Mouse (Mus musculus): Measurements from ENCODE around the gene Hnrnpul2. TPM values are rescaled to one million over a fixed set of nuclear protein-coding genes. Genes with fewer than 3 reads are reported as not detected.

The Hnrnpul2 gene
- total and polyA plus RNA-seq, 3 experiments: 17.8 to 81.6 (median 44.3) TPM

DNA sequence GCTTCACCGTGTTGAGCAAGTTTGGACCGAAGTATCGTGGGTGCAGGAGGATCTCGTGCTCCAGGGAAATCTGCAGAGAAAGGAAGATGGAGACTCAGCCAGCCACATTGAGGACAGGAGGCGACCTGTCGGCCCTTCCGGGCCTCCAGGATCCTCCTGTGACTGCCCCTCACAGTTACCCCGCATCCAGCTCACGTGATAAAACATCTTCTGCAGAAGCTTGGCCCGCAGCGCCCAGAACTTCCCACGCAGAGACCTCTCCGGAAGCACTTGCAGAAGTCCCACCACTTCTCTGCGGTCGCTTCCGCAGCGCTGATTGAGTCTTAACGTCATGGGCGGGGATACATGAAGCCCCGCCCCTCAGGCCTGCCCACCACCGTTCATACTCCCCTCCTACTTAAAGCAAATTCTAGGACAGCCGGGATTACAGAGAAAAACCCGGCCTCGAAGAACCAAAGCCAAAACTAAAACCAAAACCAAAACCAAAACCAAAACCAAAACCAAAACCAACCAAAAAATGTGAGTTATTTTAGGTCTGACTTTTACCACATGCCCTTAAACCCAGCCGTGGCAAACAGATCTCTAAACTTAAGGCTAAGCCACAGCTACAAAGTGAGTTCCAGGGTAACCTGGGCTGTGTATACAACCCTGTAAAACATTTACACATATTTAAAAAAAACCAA lies 21.4 kb upstream of the Hnrnpul2 start, which contains the start of gene Polr2g (continued):
- peak; percentile 75; the same call in 1 of the 2 replicates for TF ChIP-seq POLR2AphosphoS2 (IDR thresholded peaks at IDR 0.05; ENCODE audit: low read depth, low read length)
- peak; percentile 90 for TF ChIP-seq NELFE (IDR thresholded peaks at IDR 0.05; ENCODE audit: low read depth, low read length)
- TF ChIP-seq TCF12 (IDR thresholded peaks at IDR 0.05; ENCODE audit: low read depth, low read length): peak; percentile 96
- TF ChIP-seq RAD21 (IDR thresholded peaks at IDR 0.05; ENCODE audit: low read depth, low read length): no peak
- peak; percentile 97 for TF ChIP-seq TBP (conservative IDR thresholded peaks at IDR 0.05; ENCODE audit: low read depth, low read length)
- TF ChIP-seq CTCF (conservative IDR thresholded peaks at IDR 0.05 in 1 of 2, IDR thresholded peaks at IDR 0.05 in 1 of 2; ENCODE audit: low read depth in 2 of 2, low read length in 2 of 2): no peak
- 0 out of 2 replicates have a peak, but pooled peaks have one; percentile 6 for TF ChIP-seq JUND (conservative IDR thresholded peaks at IDR 0.05; ENCODE audit: low read depth, low read length)
- no peak for TF ChIP-seq RCOR1 (conservative IDR thresholded peaks at IDR 0.05; ENCODE audit: low read depth, low read length)
- no peak for TF ChIP-seq SMC3 (IDR thresholded peaks at IDR 0.05; ENCODE audit: low read depth, low read length)
- TF ChIP-seq SIN3A (IDR thresholded peaks at IDR 0.05; ENCODE audit: low read length): peak; percentile 94
- TF ChIP-seq EP300 (IDR thresholded peaks at IDR 0.05; ENCODE audit: low read length): peak; percentile 21; the same call in 1 of the 2 replicates

DNA sequence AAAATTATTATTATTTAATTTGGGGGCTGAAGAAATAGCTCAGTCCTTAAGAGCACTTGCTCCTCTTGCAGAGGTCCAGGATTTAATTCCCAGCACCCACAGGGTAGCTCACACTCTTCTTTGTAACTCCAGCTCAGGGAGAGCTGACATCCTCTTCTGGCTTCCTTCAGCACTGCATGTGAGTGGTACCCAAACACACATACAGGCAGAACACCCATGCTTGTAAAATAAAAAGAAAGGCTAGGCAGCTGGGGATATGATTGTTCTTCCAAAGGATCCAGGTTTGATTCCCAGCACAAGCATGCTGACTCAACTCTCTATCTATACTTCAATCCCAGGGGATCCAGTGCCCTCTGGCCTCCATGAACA lies 20.9 kb upstream of the Hnrnpul2 start:
- in situ Hi-C loops (cut with MboI; ENCODE audit: low pct_ligation_motif_present, low pct_unique_long_range_greater_than_20kb, low sequenced_read_pairs): no loop called here
- Histone ChIP-seq H3K27me3 (replicated peaks) (no peaks in the 10 kb centered on the region), H3K4me1 (ENCODE audit: control insufficient read depth in 1 of 2, insufficient read depth in 2 of 2) (peaks cover 7 to 26% of the 10 kb centered on the region in 2 experiments), H3K79me2 (replicated peaks; ENCODE audit: control insufficient read depth, extremely low read depth, insufficient read depth, poor library complexity, severe bottlenecking) (peaks cover 32% of the 10 kb centered on the region), H3K27ac (ENCODE audit: insufficient read depth, low read depth) (peak overlapping the region; percentile 54), H3K9ac (ENCODE audit: insufficient read depth, low read depth) (no peak overlapping the region), H3K9me3 (replicated peaks; ENCODE audit: low read length) (peaks cover 5% of the 10 kb centered on the region), H3K36me3 (replicated peaks in 1 of 2; ENCODE audit: control insufficient read depth in 1 of 2, insufficient read depth in 1 of 2, low read length in 1 of 2) (peaks cover 16 to 30% of the 10 kb centered on the region in 2 experiments), H3K4me3 (replicated peaks in 1 of 3; ENCODE audit: low read depth in 2 of 3, low read length in 2 of 3, poor library complexity in 1 of 3) (peak overlapping the region in 1 of 3 experiments; percentile 37), H3K4me2 (ENCODE audit: insufficient read depth, low read depth, poor library complexity, severe bottlenecking) (peak overlapping the region; percentile 23; the same call in 1 of the 2 replicates)
- dilution Hi-C loops (cut with MboI; ENCODE audit: extremely low pct_ligation_motif_present, extremely low pct_unique_long_range_greater_than_20kb, low sequenced_read_pairs): no loop called here
- no peak for DNase-seq (ENCODE audit: extremely low read depth)
- TF ChIP-seq USF2 (conservative IDR thresholded peaks at IDR 0.05; ENCODE audit: low read depth, low read length) (no peak), ZNF384 (IDR thresholded peaks at IDR 0.05; ENCODE audit: low read depth, low read length) (peak; percentile 34; the same call in 1 of the 2 replicates), MYC (IDR thresholded peaks at IDR 0.05; ENCODE audit: low read depth, low read length) (peak; percentile 4; the same call in 1 of the 2 replicates), CTCF (conservative IDR thresholded peaks at IDR 0.05 in 1 of 2, IDR thresholded peaks at IDR 0.05 in 1 of 2; ENCODE audit: low read depth in 2 of 2, low read length in 2 of 2) (peak in 1 of 2 experiments; percentile 16; a peak in 1 of 4 replicates), EP300 (IDR thresholded peaks at IDR 0.05; ENCODE audit: low read length) (0 out of 2 replicates have a peak, but pooled peaks have one; percentile 0), CHD2 (IDR thresholded peaks at IDR 0.05; ENCODE audit: low read length) (no peak), USF1 (IDR thresholded peaks at IDR 0.05; ENCODE audit: low read depth, low read length) (no peak), SMC3 (IDR thresholded peaks at IDR 0.05; ENCODE audit: low read depth, low read length) (no peak), NELFE (IDR thresholded peaks at IDR 0.05; ENCODE audit: low read depth, low read length) (no peak), SIN3A (IDR thresholded peaks at IDR 0.05; ENCODE audit: low read length) (no peak), JUN (IDR thresholded peaks at IDR 0.05; ENCODE audit: insufficient read depth, low read depth, low read length) (no peak), ZKSCAN1 (IDR thresholded peaks at IDR 0.05; ENCODE audit: borderline replicate concordance, low read depth, low read length) (no peak), JUND (conservative IDR thresholded peaks at IDR 0.05; ENCODE audit: low read depth, low read length) (0 out of 2 replicates have a peak, but pooled peaks have one; percentile 4)

All from CH12.LX (cell line).